Mouse (Mus musculus) liver, embryonic 11.5 days (tissue): ENCODE measurements around the gene Cep112. TPM values are rescaled to one million over a fixed set of nuclear protein-coding genes. Genes with fewer than 3 reads are reported as not detected.
A peak's percentile ranks its signal among the peaks of the same experiment; 100 is the strongest.

Source experiments
- ATAC-seq: fragments of 200-750 bp; cut with Nextera tagmentation; replicated peaks from 2 replicates; pipeline ENCODE4 v1.8.0; 2017; ENCODE audit warnings: moderate number of reproducible peaks, mild to moderate bottlenecking, moderate TSS enrichment, moderate library complexity; ENCODE audit not compliant: low FRiP score
- DNase-seq: peaks from one replicate; pipeline ENCODE4 v3.0.0-alpha.2; 2017; ENCODE audit warnings: low spot score
- H3K27ac ChIP-seq: fragments of 300-500 bp; sonication (generic); 2 replicates; pipeline ENCODE4 v1.5.1; 2014; ENCODE audit warnings: mild to moderate bottlenecking, low read depth, low read length, control low read depth
- H3K27me3 ChIP-seq: fragments of 300-500 bp; sonication (generic); replicated peaks from 2 replicates; pipeline ENCODE4 v1.6.1; 2014; ENCODE audit warnings: low read length, mixed read lengths; ENCODE audit not compliant: control insufficient read depth, insufficient read depth
- H3K36me3 ChIP-seq: fragments of 300-500 bp; sonication (generic); 2 replicates; pipeline ENCODE4 v1.6.1; 2014; ENCODE audit warnings: mild to moderate bottlenecking, low read length, moderate library complexity, mixed read lengths; ENCODE audit not compliant: control insufficient read depth, insufficient read depth
- H3K4me1 ChIP-seq: fragments of 300-500 bp; sonication (generic); replicated peaks from 2 replicates; pipeline ENCODE4 v1.6.1; 2014; ENCODE audit warnings: low read length, mixed read lengths; ENCODE audit not compliant: control insufficient read depth, insufficient read depth
- H3K4me2 ChIP-seq: fragments of 300-500 bp; sonication (generic); 2 replicates; pipeline ENCODE4 v1.6.1; 2014; ENCODE audit warnings: mild to moderate bottlenecking, control low read depth, moderate library complexity
- H3K4me3 ChIP-seq: fragments of 300-500 bp; sonication (generic); 2 replicates; pipeline ENCODE4 v1.5.1; 2014; ENCODE audit warnings: low read depth, low read length, control low read depth
- H3K9ac ChIP-seq: fragments of 300-500 bp; sonication (generic); 2 replicates; pipeline ENCODE4 v1.6.1; 2014; ENCODE audit warnings: low read depth, low read length, control low read depth
- H3K9me3 ChIP-seq: fragments of 300-500 bp; sonication (generic); 2 replicates; pipeline ENCODE4 v1.6.1; 2016; ENCODE audit warnings: low read length, inconsistent platforms, mixed read lengths; ENCODE audit not compliant: control insufficient read depth
- WGBS: fragments of 180-500 bp; shearing (Covaris S2); extraction: QIAGEN DNeasy Blood & Tissue Kit; methylation state at CpG from one replicate; pipeline ENCODE4 v1.1.7; 2014; 5-methylcytosine and 5-hydroxymethylcytosine counted together
- polyA plus RNA-seq: library from polyadenylated mRNA; unstranded; fragments of >200 nt; fragmentation: Nextera tagmentation; extraction: Ambion mirVana; gene quantifications from 2 replicates; pipeline ENCODE4 v1.2.1, GENCODE M21; 2014

The Cep112 gene
- polyA plus RNA-seq, 1 experiment from 2014 or later: 5.7 TPM

- WGBS: 81% methylated on average over 3 of the region's 3 CpGs
- H3K36me3 ChIP-seq: no peaks in the 10 kb centered on the region
- ATAC-seq: no peak
- peaks cover 5% of the 10 kb centered on the region for H3K27me3 ChIP-seq
- no peak overlapping the region for H3K27ac ChIP-seq
- no peak overlapping the region for H3K9ac ChIP-seq
- H3K4me3 ChIP-seq: peak overlapping the region; percentile 72; the same call in 1 of the 2 replicates
- H3K4me1 ChIP-seq: no peaks in the 10 kb centered on the region
- DNase-seq: no peak
- H3K4me2 ChIP-seq: peak overlapping the region; percentile 95
- H3K9me3 ChIP-seq: no peaks in the 10 kb centered on the region
Observed at GRCm38 (mm10) chr11:108426086-108426485, 1.1 kb downstream of the Cep112 start.

- Histone ChIP-seq H3K36me3 (no peaks in the 10 kb centered on the region), H3K9me3 (no peaks in the 10 kb centered on the region), H3K4me2 (no peak overlapping the region), H3K27ac (no peak overlapping the region), H3K27me3 (peaks cover 5% of the 10 kb centered on the region), H3K9ac (no peak overlapping the region), H3K4me1 (no peaks in the 10 kb centered on the region), H3K4me3 (no peak overlapping the region)
- ATAC-seq: no peak
- 67% methylated on average over 6 of the region's 6 CpGs for WGBS
- DNase-seq: no peak
Observed at GRCm38 (mm10) chr11:108427191-108427590, 2.2 kb downstream of the Cep112 start.

- DNase-seq: no peak
- H3K4me3 ChIP-seq: no peak overlapping the region
- WGBS: 72% methylated on average over 2 of the region's 2 CpGs
- no peaks in the 10 kb centered on the region for H3K36me3 ChIP-seq
- H3K9ac ChIP-seq: no peak overlapping the region
- H3K27me3 ChIP-seq: peaks cover 5% of the 10 kb centered on the region; the same call in 1 of the 2 replicates
- H3K4me1 ChIP-seq: no peaks in the 10 kb centered on the region
- H3K9me3 ChIP-seq: no peaks in the 10 kb centered on the region
- no peak overlapping the region for H3K4me2 ChIP-seq
- ATAC-seq: no peak
- no peak overlapping the region for H3K27ac ChIP-seq
Observed at GRCm38 (mm10) chr11:108429076-108429475, 4.1 kb downstream of the Cep112 start.

- H3K4me2 ChIP-seq: no peak overlapping the region
- no peak overlapping the region for H3K9ac ChIP-seq
- ATAC-seq (no peak), DNase-seq (no peak)
- H3K4me3 ChIP-seq: no peak overlapping the region
- 88% methylated on average over 11 of the region's 11 CpGs for WGBS
- no peaks in the 10 kb centered on the region for H3K4me1 ChIP-seq
- H3K27me3 ChIP-seq: no peaks in the 10 kb centered on the region
- H3K9me3 ChIP-seq: no peaks in the 10 kb centered on the region
- H3K36me3 ChIP-seq: no peaks in the 10 kb centered on the region
- H3K27ac ChIP-seq: no peak overlapping the region
Observed at GRCm38 (mm10) chr11:108443893-108444563, 19.0 kb downstream of the Cep112 start.

GRCm38 (mm10) chr11:108447148-108447547, 22.2 kb downstream of the Cep112 start:
- no peak for DNase-seq
- H3K27ac ChIP-seq: no peak overlapping the region

GRCm38 (mm10) chr11:108449811-108450210, 24.8 kb downstream of the Cep112 start:
- Histone ChIP-seq H3K4me3 (no peak overlapping the region), H3K4me1 (no peaks in the 10 kb centered on the region), H3K4me2 (no peak overlapping the region), H3K36me3 (no peaks in the 10 kb centered on the region), H3K27me3 (no peaks in the 10 kb centered on the region), H3K9me3 (no peaks in the 10 kb centered on the region), H3K27ac (no peak overlapping the region), H3K9ac (no peak overlapping the region)
- DNase-seq (no peak), ATAC-seq (no peak)
- 25% methylated on average over 3 of the region's 3 CpGs for WGBS

More at GRCm38 (mm10) chr11:108447148-108447547, 22.2 kb downstream of the Cep112 start:
- no peaks in the 10 kb centered on the region for H3K4me1 ChIP-seq
- no peaks in the 10 kb centered on the region for H3K36me3 ChIP-seq
- H3K4me3 ChIP-seq: no peak overlapping the region
- no peaks in the 10 kb centered on the region for H3K27me3 ChIP-seq
- H3K4me2 ChIP-seq: no peak overlapping the region
- no peak for ATAC-seq
- no peak overlapping the region for H3K9ac ChIP-seq
- no peaks in the 10 kb centered on the region for H3K9me3 ChIP-seq

GRCm38 (mm10) chr11:108459599-108459998, 34.6 kb downstream of the Cep112 start:
- Histone ChIP-seq H3K9ac (no peak overlapping the region), H3K36me3 (no peaks in the 10 kb centered on the region), H3K9me3 (no peaks in the 10 kb centered on the region), H3K4me3 (no peak overlapping the region), H3K4me1 (no peaks in the 10 kb centered on the region), H3K4me2 (no peak overlapping the region), H3K27ac (no peak overlapping the region), H3K27me3 (no peaks in the 10 kb centered on the region)
- ATAC-seq: no peak
- no peak for DNase-seq
- 72% methylated on average over 3 of the region's 3 CpGs for WGBS

GRCm38 (mm10) chr11:108464138-108464537, 39.1 kb downstream of the Cep112 start:
- H3K27ac ChIP-seq: no peak overlapping the region
- ATAC-seq: no peak
- no peaks in the 10 kb centered on the region for H3K4me1 ChIP-seq
- DNase-seq: no peak
- WGBS: 65% methylated on average over 8 of the region's 8 CpGs
- H3K4me2 ChIP-seq: no peak overlapping the region
- H3K4me3 ChIP-seq: no peak overlapping the region
- no peaks in the 10 kb centered on the region for H3K9me3 ChIP-seq
- no peak overlapping the region for H3K9ac ChIP-seq
- H3K27me3 ChIP-seq: no peaks in the 10 kb centered on the region
- no peaks in the 10 kb centered on the region for H3K36me3 ChIP-seq

- no peak overlapping the region for H3K4me2 ChIP-seq
- H3K9ac ChIP-seq: no peak overlapping the region
- no peaks in the 10 kb centered on the region for H3K4me1 ChIP-seq
- H3K27ac ChIP-seq: no peak overlapping the region
- DNase-seq (no peak), ATAC-seq (no peak)
- no peaks in the 10 kb centered on the region for H3K27me3 ChIP-seq
- no peaks in the 10 kb centered on the region for H3K36me3 ChIP-seq
- H3K9me3 ChIP-seq: no peaks in the 10 kb centered on the region
- no peak overlapping the region for H3K4me3 ChIP-seq
- WGBS: 67% methylated on average over 4 of the region's 4 CpGs
Observed at GRCm38 (mm10) chr11:108464715-108465301, 39.8 kb downstream of the Cep112 start.
